Mouse (Mus musculus) bone marrow, adult 2 months (tissue): ENCODE measurements around the gene Arrb1. TPM values are rescaled to one million over a fixed set of nuclear protein-coding genes. Genes with fewer than 3 reads are reported as not detected.

Source experiments
- H3K27ac ChIP-seq: fragments of 200-500 bp; 2 replicates; pipeline ENCODE4 v1.5.1; 2012; ENCODE audit warnings: low read depth, mild to moderate bottlenecking, control low read depth, inconsistent platforms, low read length; ENCODE audit not compliant: control insufficient read depth, poor library complexity, insufficient read depth
- H3K4me1 ChIP-seq: fragments of 200-500 bp; 2 replicates; pipeline ENCODE4 v1.6.1; 2011; ENCODE audit warnings: low read length; ENCODE audit not compliant: control insufficient read depth, insufficient read depth
- H3K4me3 ChIP-seq: fragments of 200-500 bp; replicated peaks from 2 replicates; pipeline ENCODE3; 2011; ENCODE audit warnings: mild to moderate bottlenecking, low read depth, low read length, control low read depth; ENCODE audit not compliant: control insufficient read depth
- CTCF ChIP-seq: fragments of 200-500 bp; IDR thresholded peaks from 2 replicates; pipeline ENCODE4 v1.5.1; 2011; ENCODE audit warnings: low read length, control low read depth; ENCODE audit not compliant: control insufficient read depth, insufficient read depth
- POLR2A ChIP-seq: fragments of 200-500 bp; IDR thresholded peaks from 2 replicates; pipeline ENCODE4 v1.6.1; 2011; ENCODE audit warnings: low read depth, mild to moderate bottlenecking, control low read depth, low read length, borderline replicate concordance; ENCODE audit not compliant: control insufficient read depth
- WGBS: fragments of 180-500 bp; shearing (Covaris S2); methylation state at CpG from one replicate; pipeline ENCODE4 v1.1.7; 2018; 5-methylcytosine and 5-hydroxymethylcytosine counted together
- polyA plus RNA-seq: library from polyadenylated mRNA; stranded (reverse); fragments of >200 nt; gene quantifications from 2 replicates; pipeline ENCODE4 v1.2.4, GENCODE M21; 2011; ENCODE audit warnings: low replicate concordance; ENCODE audit not compliant: missing spikeins, insufficient read depth, insufficient read length

Gene Arrb1
- polyA plus RNA-seq, 1 experiment = 89.7 TPM

DNA sequence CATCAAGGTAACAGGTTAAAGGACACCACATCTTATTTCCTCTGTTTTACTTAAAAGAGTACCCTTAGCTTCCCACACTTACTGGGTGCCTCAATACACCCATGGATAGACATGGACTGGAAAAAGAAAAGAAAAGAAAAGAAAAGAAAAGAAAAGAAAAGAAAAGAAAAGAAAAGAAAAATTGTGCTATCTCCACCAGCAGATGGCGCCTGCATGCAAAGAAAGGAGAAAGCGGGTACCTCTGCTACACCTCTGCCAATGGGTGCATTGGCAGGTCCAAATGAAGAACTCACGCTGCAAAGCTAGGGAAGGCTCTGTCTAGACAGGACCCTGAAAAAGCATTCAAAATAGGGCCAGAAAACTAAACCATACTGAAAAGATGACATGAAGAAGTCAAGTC, 83.6 kb downstream of the Arrb1 start:
- Histone ChIP-seq H3K4me3 (no peak overlapping the region), H3K27ac (no peak overlapping the region), H3K4me1 (no peaks in the 10 kb centered on the region; the same call in 1 of the 2 replicates)
- 3% methylated on average over 3 of the region's 3 CpGs for WGBS
- TF ChIP-seq POLR2A (no peak), CTCF (peak; percentile 58)

DNA sequence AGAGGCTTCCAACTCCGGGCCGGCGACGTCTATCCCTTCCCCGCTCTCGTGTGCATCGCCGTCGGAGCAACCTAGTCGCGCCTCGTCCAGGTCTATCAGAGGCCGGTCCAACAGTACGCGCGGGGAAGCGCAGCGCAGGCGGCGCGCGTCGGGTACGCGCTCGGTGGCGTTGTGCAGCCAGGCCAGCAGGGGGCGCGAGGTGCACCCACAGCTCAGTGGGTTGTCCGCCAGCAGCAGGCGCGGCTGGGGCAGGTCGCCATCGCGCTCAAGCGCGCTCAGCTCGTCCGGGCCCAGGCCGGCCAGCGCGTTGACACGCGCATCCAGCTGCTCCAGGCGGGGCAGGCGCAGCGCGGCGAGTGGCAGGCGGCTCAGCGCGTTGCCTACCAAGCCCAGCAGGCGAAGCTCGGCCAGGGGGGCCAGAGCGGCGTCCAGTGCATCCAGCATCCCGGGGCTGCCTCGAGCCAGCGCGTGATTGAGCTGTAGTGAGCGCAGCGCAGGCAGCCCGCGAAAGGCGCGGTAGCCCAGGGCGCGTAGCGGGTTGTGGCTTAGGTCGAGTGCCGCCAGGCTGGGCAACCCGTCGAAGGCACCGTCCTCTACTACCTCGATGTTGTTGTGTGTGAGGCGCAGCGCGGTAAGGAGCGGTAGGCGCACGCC, 90.6 kb downstream of the Arrb1 start:
- TF ChIP-seq POLR2A = no peak
- peak; percentile 88 for TF ChIP-seq CTCF

DNA sequence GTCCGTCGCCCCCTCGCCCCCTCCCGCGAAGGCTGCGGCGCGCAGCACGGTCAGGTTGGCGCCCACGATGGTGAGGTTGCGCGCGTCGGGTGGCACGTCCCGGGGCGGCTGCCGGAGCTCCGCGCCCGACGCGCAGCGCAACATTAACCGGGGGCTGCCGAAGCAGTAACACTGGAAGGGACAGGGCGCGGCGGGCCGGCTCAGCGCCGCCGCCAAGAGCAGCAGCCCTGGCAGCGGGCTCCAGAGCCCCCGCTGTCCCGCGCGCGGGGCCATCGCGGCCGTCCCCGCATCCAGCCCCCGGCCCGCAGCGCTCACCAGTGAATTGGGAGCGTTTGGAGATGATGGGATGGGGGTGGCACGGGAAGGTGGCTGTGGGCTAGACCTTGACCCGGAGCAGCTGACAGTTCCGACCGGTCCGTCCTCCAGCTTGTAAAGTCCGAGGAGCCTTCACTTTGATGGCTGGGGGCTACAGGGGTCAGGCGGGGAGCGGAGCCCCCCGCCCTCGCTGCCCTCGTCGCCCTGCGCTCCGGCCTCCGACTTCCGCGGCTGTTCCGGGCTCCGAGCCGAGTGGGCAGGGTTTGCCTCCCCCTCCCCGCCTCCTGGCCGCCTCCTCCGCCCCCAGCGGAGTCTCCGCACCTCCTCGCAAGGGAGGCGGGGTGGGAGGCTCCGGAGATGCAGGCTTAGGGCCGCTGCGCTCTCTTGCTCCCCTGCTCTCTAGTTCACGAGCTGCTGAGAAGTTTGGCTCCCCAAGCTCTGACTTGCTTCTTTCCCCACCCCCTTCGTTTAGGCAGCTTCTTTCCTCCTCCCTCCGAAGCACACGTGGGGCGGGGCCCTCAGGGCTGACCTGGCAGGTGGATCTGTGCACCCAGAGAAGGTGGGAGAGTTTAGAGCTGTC, 91.4 kb downstream of the Arrb1 start, which contains the start of gene Tpbgl:
Gene Tpbgl (minus strand): TSS at position 728 of the 895 bp plus-strand sequence.
- Histone ChIP-seq H3K4me1 (no peaks in the 10 kb centered on the region; the same call in 1 of the 2 replicates), H3K4me3 (no peak within 1 kb of the TSS), H3K27ac (peak within 1 kb of the TSS; percentile 23; the same call in 1 of the 2 replicates)
- 1% methylated on average over 83 of the region's 83 CpGs for WGBS
- TF ChIP-seq CTCF = no peak
- no peak for TF ChIP-seq POLR2A

More for the DNA sequence above, 90.6 kb downstream of the Arrb1 start:
- H3K4me1 ChIP-seq = no peaks in the 10 kb centered on the region; the same call in 1 of the 2 replicates
- H3K27ac ChIP-seq = peak overlapping the region; percentile 23; the same call in 1 of the 2 replicates
- 1% methylated on average over 81 of the region's 81 CpGs for WGBS
- H3K4me3 ChIP-seq = no peak overlapping the region

DNA sequence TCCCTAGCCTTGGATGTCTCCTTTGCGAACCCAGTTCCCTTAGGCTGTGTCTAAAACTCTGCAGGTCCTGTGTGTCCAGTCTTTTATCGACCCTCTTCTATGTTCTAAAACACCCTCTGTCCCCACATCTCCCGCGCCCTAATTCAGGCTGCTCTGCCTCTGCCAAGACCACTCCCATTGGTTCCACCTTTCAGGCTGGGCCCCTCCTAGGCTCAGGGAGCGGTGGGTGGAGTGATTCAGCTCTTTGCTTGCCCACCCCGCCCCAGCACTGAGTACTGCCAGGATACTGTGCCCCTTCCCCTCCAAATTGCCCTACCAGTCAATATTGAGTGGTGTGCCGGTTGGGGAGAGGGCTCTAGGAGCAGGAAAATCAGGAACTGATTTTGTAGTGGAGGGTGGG, 92.1 kb downstream of the Arrb1 start:
- WGBS = 14% methylated on average over 7 of the region's 7 CpGs

DNA sequence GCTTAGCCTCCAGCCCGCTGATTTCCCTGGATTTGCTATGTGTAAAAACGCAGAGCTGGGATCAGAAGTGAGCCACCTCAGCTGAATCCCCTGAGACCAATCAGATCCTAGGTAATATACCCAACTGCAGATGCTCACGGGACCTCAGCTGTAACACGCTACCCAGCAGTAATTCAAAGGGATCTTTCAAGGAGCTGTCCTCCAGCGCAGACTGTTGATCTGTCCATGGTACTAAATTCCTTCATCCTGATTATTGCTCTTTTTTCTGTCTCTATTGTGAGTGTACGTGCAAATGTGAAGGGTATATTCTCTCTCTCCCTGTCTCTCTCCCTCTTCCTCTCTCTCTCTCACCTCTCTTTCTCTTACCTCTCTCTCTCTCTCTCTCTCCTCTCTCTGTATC, 97.0 kb downstream of the Arrb1 start:
- Histone ChIP-seq H3K4me1 (no peaks in the 10 kb centered on the region; the same call in 1 of the 2 replicates), H3K27ac (no peak overlapping the region), H3K4me3 (no peak overlapping the region)
- WGBS = 17% methylated on average over 6 of the region's 6 CpGs
- TF ChIP-seq POLR2A (no peak), CTCF (no peak)

More for the DNA sequence above, 92.1 kb downstream of the Arrb1 start:
- Histone ChIP-seq H3K4me3 (no peak overlapping the region), H3K4me1 (no peaks in the 10 kb centered on the region; the same call in 1 of the 2 replicates), H3K27ac (no peak overlapping the region)
- TF ChIP-seq CTCF = no peak
- TF ChIP-seq POLR2A = no peak

DNA sequence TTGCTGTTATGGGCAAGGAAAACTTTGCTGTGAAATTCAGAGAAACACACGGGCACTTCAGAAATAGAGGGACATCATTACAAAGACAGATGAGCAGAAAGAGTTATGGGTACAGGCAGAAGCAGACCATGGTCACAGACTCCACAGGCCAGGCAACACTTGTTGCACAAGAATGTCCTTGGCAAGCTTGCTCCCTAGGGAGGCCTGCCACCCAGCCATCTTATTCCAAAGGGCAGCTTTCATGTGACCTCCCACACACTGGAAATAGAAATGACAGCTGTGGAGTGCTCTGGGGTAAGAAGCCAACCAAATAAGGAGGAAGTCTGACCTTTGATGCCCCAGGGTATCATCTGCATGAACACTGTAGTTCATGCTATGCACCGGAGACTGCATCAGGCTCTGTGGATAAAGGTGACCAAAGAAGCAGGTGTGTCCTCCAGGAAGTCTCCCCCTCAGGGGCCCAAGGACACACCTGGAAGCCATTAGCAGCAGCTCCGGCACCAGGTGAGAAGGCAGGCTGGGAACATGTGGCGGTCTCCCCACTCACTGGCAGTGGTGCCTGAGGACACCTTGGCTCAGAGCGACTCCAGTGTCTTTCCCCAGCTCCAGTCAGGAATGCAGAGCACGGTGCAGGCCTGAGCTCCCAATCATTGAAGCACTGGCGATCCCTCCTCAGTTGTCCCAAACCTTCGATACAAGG, 98.8 kb downstream of the Arrb1 start:
- no peak for TF ChIP-seq POLR2A
- 65% methylated on average over 8 of the region's 8 CpGs for WGBS
- H3K4me3 ChIP-seq = no peak overlapping the region
- no peaks in the 10 kb centered on the region; the same call in 1 of the 2 replicates for H3K4me1 ChIP-seq
- H3K27ac ChIP-seq = no peak overlapping the region

DNA sequence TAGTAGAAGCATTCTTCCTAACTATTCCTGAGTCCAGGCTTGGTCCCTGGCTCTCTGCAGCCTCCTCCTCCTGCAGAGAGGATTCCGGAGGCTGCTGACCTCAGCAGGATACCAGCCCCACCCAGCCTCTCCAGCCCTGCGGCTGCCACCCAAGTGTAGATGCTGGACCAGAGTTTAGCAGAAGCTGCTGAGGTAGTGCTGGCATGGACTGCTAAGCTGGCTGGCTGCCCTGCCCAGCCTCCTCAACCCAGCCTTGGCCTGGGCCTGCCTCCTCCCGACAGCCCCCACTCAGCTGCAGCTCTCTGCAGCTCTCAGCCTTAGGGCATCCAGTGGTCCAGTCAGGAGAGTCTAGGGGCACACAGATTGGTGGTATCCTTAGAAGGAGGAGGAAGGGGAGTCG, 106.0 kb downstream of the Arrb1 start:
- Histone ChIP-seq H3K27ac (no peak overlapping the region), H3K4me3 (no peak overlapping the region), H3K4me1 (no peaks in the 10 kb centered on the region)
- TF ChIP-seq CTCF = no peak
- 49% methylated on average over 4 of the region's 4 CpGs for WGBS

DNA sequence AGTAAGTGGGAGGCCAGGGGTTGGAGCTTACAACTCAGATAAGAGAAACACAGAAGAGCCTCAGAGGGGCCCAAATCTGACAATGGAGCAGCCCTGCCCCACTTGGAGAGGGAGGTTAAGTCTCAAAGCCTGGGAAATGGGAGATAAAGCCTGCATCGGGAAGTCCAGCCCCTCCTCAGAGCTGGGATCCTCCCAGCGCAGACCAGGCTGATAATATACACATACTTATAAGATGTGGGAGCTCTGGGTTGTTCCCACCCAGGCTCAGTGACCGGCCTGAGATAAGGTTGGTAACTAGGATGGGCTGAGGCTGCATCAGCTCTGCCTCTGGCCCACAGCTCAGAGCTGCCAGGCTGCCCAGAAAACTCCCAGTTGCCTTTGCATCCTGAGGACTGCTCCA, 106.8 kb downstream of the Arrb1 start:
- TF ChIP-seq POLR2A = no peak
- TF ChIP-seq CTCF = no peak
- H3K4me1 ChIP-seq = no peaks in the 10 kb centered on the region
- 62% methylated on average over 3 of the region's 3 CpGs for WGBS
- H3K4me3 ChIP-seq = no peak overlapping the region
- H3K27ac ChIP-seq = no peak overlapping the region
